Mouse (Mus musculus) olfactory bulb, adult 2 months (tissue): ENCODE measurements around the gene Cct7.

Source experiments
- CTCF ChIP-seq: fragments of 200-500 bp; IDR thresholded peaks from 2 replicates; pipeline ENCODE4 v1.5.1; 2012; ENCODE audit warnings: low read depth, mild to moderate bottlenecking, low read length, moderate library complexity; ENCODE audit not compliant: insufficient read depth
- POLR2A ChIP-seq: fragments of 200-500 bp; IDR thresholded peaks from 2 replicates; pipeline ENCODE4 v1.6.1; 2012; ENCODE audit warnings: mild to moderate bottlenecking, low read depth, low read length, moderate library complexity; ENCODE audit not compliant: insufficient read depth

GRCm38 (mm10) chr6:85513531-85513910 is 62.2 kb downstream of the Cct7 start, which contains the start of gene Egr4:
- TF ChIP-seq CTCF (no peak), POLR2A (peak; percentile 50; the same call in 1 of the 2 replicates)
